Mouse (Mus musculus) liver, embryonic 15.5 days (tissue): ENCODE results near the gene Gm26661. TPM values are rescaled to one million over a fixed set of nuclear protein-coding genes. Genes with fewer than 3 reads are reported as not detected.

Source experiments
- ATAC-seq: fragments of 200-750 bp; cut with Nextera tagmentation; 2 replicates; pipeline ENCODE4 v1.8.0; 2017; ENCODE audit warnings: moderate number of reproducible peaks, mild to moderate bottlenecking, moderate library complexity; ENCODE audit not compliant: insufficient read depth
- H3K27ac ChIP-seq: fragments of 300-500 bp; sonication (generic); replicated peaks from 2 replicates; pipeline ENCODE4 v1.5.1; 2015; ENCODE audit warnings: mild to moderate bottlenecking, inconsistent platforms
- H3K27me3 ChIP-seq: fragments of 300-500 bp; sonication (generic); 2 replicates; pipeline ENCODE4 v1.6.1; 2015; ENCODE audit warnings: mild to moderate bottlenecking, inconsistent platforms
- H3K36me3 ChIP-seq: fragments of 300-500 bp; sonication (generic); replicated peaks from 2 replicates; pipeline ENCODE4 v1.6.1; 2015; ENCODE audit warnings: moderate library complexity, mild to moderate bottlenecking, inconsistent platforms
- H3K4me1 ChIP-seq: fragments of 300-500 bp; sonication (generic); replicated peaks from 2 replicates; pipeline ENCODE4 v1.6.1; 2015; ENCODE audit warnings: inconsistent platforms
- H3K4me2 ChIP-seq: fragments of 300-500 bp; sonication (generic); 2 replicates; pipeline ENCODE4 v1.6.1; 2015; ENCODE audit warnings: moderate library complexity, mild to moderate bottlenecking, inconsistent platforms
- H3K4me3 ChIP-seq: fragments of 300-500 bp; sonication (generic); replicated peaks from 2 replicates; pipeline ENCODE4 v1.5.1; 2015; ENCODE audit warnings: mild to moderate bottlenecking, inconsistent platforms
- H3K9ac ChIP-seq: fragments of 300-500 bp; sonication (generic); 2 replicates; pipeline ENCODE4 v1.6.1; 2015; ENCODE audit warnings: moderate library complexity, mild to moderate bottlenecking, inconsistent platforms
- H3K9me3 ChIP-seq: fragments of 300-500 bp; sonication (generic); replicated peaks from 2 replicates; pipeline ENCODE4 v1.6.1; 2016; ENCODE audit warnings: inconsistent platforms
- WGBS: fragments of 180-500 bp; shearing (Covaris S2); methylation state at CpG from one replicate; pipeline ENCODE4 v1.1.7; 2015; ENCODE audit warnings: mixed read lengths; ENCODE audit not compliant: insufficient replicate concordance; 5-methylcytosine and 5-hydroxymethylcytosine counted together
- polyA plus RNA-seq: library from polyadenylated mRNA; unstranded; fragments of >200 nt; fragmentation: Nextera tagmentation; extraction: Ambion mirVana; gene quantifications from 2 replicates; pipeline ENCODE4 v1.2.1, GENCODE M21; 2015

Gene Gm26661
- polyA plus RNA-seq, 1 experiment from 2014 or later, result not detected

GRCm38 (mm10) chr14:7822693-7823092 lies 31.3 kb downstream of the Gm26661 start:
- Histone ChIP-seq H3K9me3 (no peaks in the 10 kb centered on the region), H3K9ac (no peak overlapping the region), H3K27ac (no peak overlapping the region; the same call in 1 of the 2 replicates), H3K4me1 (peaks cover 65% of the 10 kb centered on the region), H3K27me3 (peaks cover 18% of the 10 kb centered on the region), H3K36me3 (no peaks in the 10 kb centered on the region), H3K4me2 (no peak overlapping the region), H3K4me3 (no peak overlapping the region)
- ATAC-seq, result no peak
- WGBS, result 62% methylated on average over 7 of the region's 7 CpGs

- Histone ChIP-seq H3K27ac (peak overlapping the region; percentile 83), H3K9ac (no peak overlapping the region), H3K27me3 (no peaks in the 10 kb centered on the region), H3K4me1 (peaks cover 47% of the 10 kb centered on the region), H3K36me3 (no peaks in the 10 kb centered on the region), H3K4me2 (no peak overlapping the region; the same call in 1 of the 2 replicates), H3K4me3 (no peak overlapping the region), H3K9me3 (no peaks in the 10 kb centered on the region)
- ATAC-seq, result no peak
- 44% methylated on average over 8 of the region's 8 CpGs for WGBS
Observed at GRCm38 (mm10) chr14:7824651-7825268, 33.4 kb downstream of the Gm26661 start.

- WGBS, result 34% methylated on average over 10 of the region's 10 CpGs
- Histone ChIP-seq H3K9me3 (no peaks in the 10 kb centered on the region), H3K36me3 (no peaks in the 10 kb centered on the region), H3K27me3 (no peaks in the 10 kb centered on the region), H3K4me1 (peaks cover 42% of the 10 kb centered on the region), H3K9ac (no peak overlapping the region), H3K27ac (peak overlapping the region; percentile 83), H3K4me2 (peak overlapping the region; percentile 23), H3K4me3 (no peak overlapping the region)
- peak; percentile 75 for ATAC-seq
Observed at GRCm38 (mm10) chr14:7826151-7826937, 35.0 kb downstream of the Gm26661 start.

GRCm38 (mm10) chr14:7829181-7829580 lies 37.8 kb downstream of the Gm26661 start:
- WGBS, result 55% methylated on average over 2 of the region's 2 CpGs
- Histone ChIP-seq H3K36me3 (no peaks in the 10 kb centered on the region), H3K4me3 (no peak overlapping the region), H3K4me2 (no peak overlapping the region), H3K9ac (no peak overlapping the region), H3K9me3 (no peaks in the 10 kb centered on the region), H3K27me3 (no peaks in the 10 kb centered on the region), H3K4me1 (peaks cover 37% of the 10 kb centered on the region), H3K27ac (peak overlapping the region; percentile 53; the same call in 1 of the 2 replicates)
- ATAC-seq, result no peak

GRCm38 (mm10) chr14:7831770-7832439 lies 40.5 kb downstream of the Gm26661 start:
- WGBS, result 53% methylated on average over 1 of the region's 1 CpGs
- no peaks in the 10 kb centered on the region for H3K27me3 ChIP-seq
- H3K9ac ChIP-seq, result no peak overlapping the region
- ATAC-seq, result no peak
- no peak overlapping the region for H3K4me3 ChIP-seq
- no peaks in the 10 kb centered on the region for H3K36me3 ChIP-seq
- H3K9me3 ChIP-seq, result no peaks in the 10 kb centered on the region
- no peak overlapping the region for H3K4me2 ChIP-seq
- H3K27ac ChIP-seq, result no peak overlapping the region
- peaks cover 15% of the 10 kb centered on the region; the same call in 1 of the 2 replicates for H3K4me1 ChIP-seq

DNA sequence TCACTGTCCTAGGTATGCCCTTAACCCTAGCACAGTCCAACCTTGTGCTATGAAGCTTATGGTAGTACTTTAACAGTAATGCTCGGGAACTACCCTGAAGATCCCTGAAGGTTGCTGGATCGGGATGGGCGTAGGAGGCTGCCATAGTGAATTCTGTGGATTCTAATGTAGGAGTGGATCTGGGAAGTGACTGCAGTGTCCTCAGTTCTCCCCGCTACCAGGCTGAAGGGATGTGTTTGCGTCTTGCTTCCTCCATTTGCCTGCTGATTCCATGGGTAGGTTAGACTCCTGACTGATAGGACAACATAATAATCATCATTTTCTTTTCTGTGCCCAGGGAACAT lies 41.0 kb downstream of the Gm26661 start:
- no peaks in the 10 kb centered on the region for H3K9me3 ChIP-seq
- no peak overlapping the region for H3K4me3 ChIP-seq
- H3K9ac ChIP-seq, result no peak overlapping the region
- H3K4me1 ChIP-seq, result peaks cover 10% of the 10 kb centered on the region; the same call in 1 of the 2 replicates
- no peak for ATAC-seq
- H3K4me2 ChIP-seq, result no peak overlapping the region
- no peak overlapping the region for H3K27ac ChIP-seq
- 63% methylated on average over 5 of the region's 5 CpGs for WGBS
- no peaks in the 10 kb centered on the region for H3K36me3 ChIP-seq
- H3K27me3 ChIP-seq, result no peaks in the 10 kb centered on the region

DNA sequence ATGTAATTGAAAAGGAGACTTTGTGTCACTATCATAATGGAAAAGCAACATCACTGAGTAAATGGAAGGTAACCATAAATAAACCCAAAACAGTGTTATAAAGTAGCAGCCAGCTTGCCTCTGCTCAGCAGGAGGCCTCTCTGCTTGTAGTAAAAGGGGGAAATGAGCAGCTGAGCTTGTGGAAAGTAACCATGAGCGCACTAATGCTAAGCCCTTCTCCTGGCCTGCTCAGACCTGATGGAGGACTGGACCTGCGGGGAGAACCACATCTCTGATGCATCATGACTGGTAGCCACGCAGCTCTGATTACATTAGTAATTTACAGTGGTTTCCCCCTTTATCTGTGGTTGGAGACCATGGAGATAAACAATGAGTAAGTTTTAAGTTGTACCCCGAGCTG lies 42.1 kb downstream of the Gm26661 start:
- Histone ChIP-seq H3K9ac (no peak overlapping the region), H3K36me3 (no peaks in the 10 kb centered on the region), H3K4me2 (no peak overlapping the region), H3K27me3 (no peaks in the 10 kb centered on the region), H3K9me3 (no peaks in the 10 kb centered on the region), H3K4me3 (no peak overlapping the region), H3K4me1 (peaks cover 9% of the 10 kb centered on the region; the same call in 1 of the 2 replicates), H3K27ac (no peak overlapping the region)
- 38% methylated on average over 4 of the region's 4 CpGs for WGBS
- ATAC-seq, result no peak

DNA sequence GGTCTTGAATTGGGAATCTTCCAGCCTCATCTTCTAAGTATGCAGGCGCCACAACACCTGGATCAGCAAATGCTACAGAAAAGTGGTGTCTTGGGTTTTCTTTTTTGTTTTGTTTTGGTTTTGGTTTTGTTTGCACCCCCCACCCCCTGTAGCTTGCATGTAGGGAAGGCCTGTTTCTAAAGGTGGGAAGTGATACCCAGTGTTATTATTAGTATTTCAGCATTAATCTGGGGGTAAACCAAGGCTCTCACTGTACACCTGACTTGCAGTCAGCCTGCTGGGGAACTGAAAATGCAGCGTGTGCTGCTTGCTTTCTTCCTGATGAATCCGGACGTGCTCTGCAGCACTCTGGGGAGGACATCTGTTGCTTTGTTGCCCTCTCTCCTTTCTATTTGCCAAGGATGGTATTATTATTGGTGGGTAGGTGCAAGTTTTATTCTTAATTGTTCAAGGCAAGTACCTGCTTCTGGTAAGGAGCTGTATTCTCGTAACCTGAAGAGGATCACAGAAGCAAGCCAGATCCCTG lies 47.2 kb downstream of the Gm26661 start:
- no peak for ATAC-seq
- Histone ChIP-seq H3K4me3 (no peak overlapping the region), H3K36me3 (no peaks in the 10 kb centered on the region), H3K27ac (no peak overlapping the region), H3K9me3 (no peaks in the 10 kb centered on the region), H3K4me2 (no peak overlapping the region), H3K4me1 (peaks cover 4% of the 10 kb centered on the region; the same call in 1 of the 2 replicates), H3K9ac (no peak overlapping the region), H3K27me3 (no peaks in the 10 kb centered on the region)
- 65% methylated on average over 5 of the region's 5 CpGs for WGBS

- WGBS, result 49% methylated on average over 8 of the region's 8 CpGs
- H3K4me2 ChIP-seq, result no peak overlapping the region
- ATAC-seq, result no peak
- no peaks in the 10 kb centered on the region for H3K36me3 ChIP-seq
- H3K4me1 ChIP-seq, result peaks cover 4% of the 10 kb centered on the region; the same call in 1 of the 2 replicates
- H3K4me3 ChIP-seq, result no peak overlapping the region
- no peak overlapping the region for H3K9ac ChIP-seq
- no peak overlapping the region for H3K27ac ChIP-seq
- H3K9me3 ChIP-seq, result no peaks in the 10 kb centered on the region
- H3K27me3 ChIP-seq, result no peaks in the 10 kb centered on the region
Observed at GRCm38 (mm10) chr14:7839950-7840514, 48.6 kb downstream of the Gm26661 start.
